ENCODE assay signal across 8 mouse cellular contexts in genomic region chr8:72160707-72161697, GRCm38 (mm10). TPM values are rescaled to one million over a fixed set of nuclear protein-coding genes. Genes with fewer than 3 reads are reported as not detected.
DNase-seq lines count a peak whose midpoint lies in the region; ATAC-seq and TF ChIP-seq lines count a peak whose summit lies in the region.

Gene Rab8a, plus strand, starts transcription at chr8:72161200.

- H3K4me1 ChIP-seq in hindbrain, embryonic 10.5 days (replicated peaks) = peaks cover 25% of the 10 kb centered on the region
- peaks cover 9% of the 10 kb centered on the region; the same call in 1 of the 2 replicates for H3K4me1 ChIP-seq in lung, postnatal 0 days (ENCODE audit: insufficient read depth, low read depth, low read length)

- peak within 1 kb of the TSS; percentile 97 for H3K4me3 ChIP-seq in hindbrain, embryonic 10.5 days
- peak within 1 kb of the TSS; percentile 84 for H3K4me3 ChIP-seq in lung, postnatal 0 days (ENCODE audit: low read depth, low read length)

- H3K9ac ChIP-seq in lung, postnatal 0 days (replicated peaks; ENCODE audit: low read depth) = peak within 1 kb of the TSS; percentile 95

- peaks cover 32% of the 10 kb centered on the region for H3K36me3 ChIP-seq in hindbrain, embryonic 10.5 days
- H3K36me3 ChIP-seq in lung, postnatal 0 days (ENCODE audit: insufficient read depth, low read length) = no peaks in the 10 kb centered on the region

- TF ChIP-seq CTCF in lung, postnatal 0 days (IDR thresholded peaks at IDR 0.05) = 0 out of 2 replicates have a peak, but pooled peaks have one; percentile 1

- peak; percentile 94 for ATAC-seq in frontal cortex, adult (ENCODE audit: low TSS enrichment)
- ATAC-seq in lung, postnatal 0 days = peak; percentile 98

- TF ChIP-seq EP300 in lung, postnatal 0 days (IDR thresholded peaks at IDR 0.05) = no peak

- peak; percentile 86 for DNase-seq in MN1 (ENCODE audit: low spot score)
- DNase-seq in cerebellum, adult 9-10 months = peak; percentile 100
- DNase-seq in hindbrain, embryonic 10.5 days (ENCODE audit: low spot score) = peak; percentile 100
- DNase-seq in layer of hippocampus, adult 9-11 months = peak; percentile 100
- peak; percentile 100 for DNase-seq in lung, postnatal 0 days (ENCODE audit: low spot score)
- DNase-seq in ovary, postnatal 14 days (ENCODE audit: low spot score) = peak; percentile 100
- peak; percentile 99 for DNase-seq in thymus, postnatal 14 days

- under 1% methylated on average over 82 of the region's 82 CpGs for WGBS in hindbrain, embryonic 10.5 days
- under 1% methylated on average over 75 of the region's 82 CpGs for WGBS in lung, postnatal 0 days

- peak within 1 kb of the TSS; percentile 94 for H3K27ac ChIP-seq in hindbrain, embryonic 10.5 days
- H3K27ac ChIP-seq in lung, postnatal 0 days (ENCODE audit: low read length) = peak within 1 kb of the TSS; percentile 88

- no peaks in the 10 kb centered on the region for H3K27me3 ChIP-seq in hindbrain, embryonic 10.5 days (ENCODE audit: insufficient read depth, poor library complexity, severe bottlenecking)
- no peaks in the 10 kb centered on the region for H3K27me3 ChIP-seq in lung, postnatal 0 days (replicated peaks; ENCODE audit: insufficient read depth, low read length)

- peak within 1 kb of the TSS; percentile 90 for H3K4me2 ChIP-seq in lung, postnatal 0 days (replicated peaks; ENCODE audit: low read depth, low read length)

- H3K9me3 ChIP-seq in hindbrain, embryonic 10.5 days = no peaks in the 10 kb centered on the region
- no peaks in the 10 kb centered on the region for H3K9me3 ChIP-seq in lung, postnatal 0 days (ENCODE audit: low read length)

RNA-seq across cellular contexts. Expression of gene Rab8a, which starts in this region (rescaled TPM):
- 141 and 155 TPM in 2 replicates for polyA plus RNA-seq in hindbrain, embryonic 10.5 days (2016; fragmentation: Nextera tagmentation; extraction: Ambion mirVana)
- 67.3 and 68.0 TPM in 2 replicates for polyA plus RNA-seq in lung, postnatal 0 days (2015; fragmentation: Nextera tagmentation; extraction: Ambion mirVana)

Comparison
In these comparisons a context has a peak if more than half of its experiments do, and no peak if none do; other contexts are left out.
1. Peak in every context shown above with its lines: DNase-seq, ATAC-seq, H3K4me3 ChIP-seq and H3K27ac ChIP-seq.